Mouse (Mus musculus): ENCODE data around the gene Ly6g6c.

Ly6g6c gene

GRCm38 (mm10) chr17:35021163-35021808 is 43.9 kb upstream of the Ly6g6c start:
- TF ChIP-seq NANOG (IDR thresholded peaks at IDR 0.05; ENCODE audit: borderline replicate concordance, low read length) (no peak), CTCF (conservative IDR thresholded peaks at IDR 0.05; ENCODE audit: low read length) (peak; percentile 93), POU5F1 (IDR thresholded peaks at IDR 0.05; ENCODE audit: borderline replicate concordance, low read length) (no peak)
- H3K4me1 ChIP-seq (replicated peaks; ENCODE audit: low read depth, low read length): peaks cover 77% of the 10 kb centered on the region
- peak overlapping the region; percentile 26; the same call in 1 of the 2 replicates for H3K4me3 ChIP-seq (replicated peaks; ENCODE audit: low read length)
- no peaks in the 10 kb centered on the region for H3K9me3 ChIP-seq (ENCODE audit: low read length)
- H3K27me3 ChIP-seq (ENCODE audit: insufficient read depth, low read length): peaks cover 22% of the 10 kb centered on the region
- peaks cover 16% of the 10 kb centered on the region for H3K36me3 ChIP-seq (ENCODE audit: insufficient read depth, low read length)

GRCm38 (mm10) chr17:35021842-35022477 is 43.2 kb upstream of the Ly6g6c start:
- H3K9me3 ChIP-seq (ENCODE audit: low read length): no peaks in the 10 kb centered on the region
- H3K27me3 ChIP-seq (ENCODE audit: insufficient read depth, low read length): peaks cover 22% of the 10 kb centered on the region
- peaks cover 9% of the 10 kb centered on the region for H3K36me3 ChIP-seq (ENCODE audit: insufficient read depth, low read length)
- peak overlapping the region; percentile 26; the same call in 1 of the 2 replicates for H3K4me3 ChIP-seq (replicated peaks; ENCODE audit: low read length)
- peaks cover 75% of the 10 kb centered on the region for H3K4me1 ChIP-seq (replicated peaks; ENCODE audit: low read depth, low read length)
- TF ChIP-seq POU5F1 (IDR thresholded peaks at IDR 0.05; ENCODE audit: borderline replicate concordance, low read length) (no peak), CTCF (conservative IDR thresholded peaks at IDR 0.05; ENCODE audit: low read length) (no peak), NANOG (IDR thresholded peaks at IDR 0.05; ENCODE audit: borderline replicate concordance, low read length) (no peak)

- peaks cover 75% of the 10 kb centered on the region for H3K4me1 ChIP-seq (replicated peaks; ENCODE audit: low read depth, low read length)
- H3K36me3 ChIP-seq (ENCODE audit: insufficient read depth, low read length): peaks cover 3% of the 10 kb centered on the region; the same call in 1 of the 2 replicates
- no peaks in the 10 kb centered on the region for H3K9me3 ChIP-seq (ENCODE audit: low read length)
- H3K4me3 ChIP-seq (replicated peaks; ENCODE audit: low read length): no peak overlapping the region
- TF ChIP-seq NANOG (IDR thresholded peaks at IDR 0.05; ENCODE audit: borderline replicate concordance, low read length) (no peak), POU5F1 (IDR thresholded peaks at IDR 0.05; ENCODE audit: borderline replicate concordance, low read length) (no peak), CTCF (conservative IDR thresholded peaks at IDR 0.05; ENCODE audit: low read length) (no peak)
- H3K27me3 ChIP-seq (ENCODE audit: insufficient read depth, low read length): peaks cover 22% of the 10 kb centered on the region
Measured at GRCm38 (mm10) chr17:35022541-35023060, 42.6 kb upstream of the Ly6g6c start.

- Histone ChIP-seq H3K4me3 (replicated peaks; ENCODE audit: low read length) (no peak overlapping the region), H3K4me1 (replicated peaks; ENCODE audit: low read depth, low read length) (peaks cover 75% of the 10 kb centered on the region), H3K36me3 (ENCODE audit: insufficient read depth, low read length) (no peaks in the 10 kb centered on the region), H3K27me3 (ENCODE audit: insufficient read depth, low read length) (peaks cover 22% of the 10 kb centered on the region), H3K9me3 (ENCODE audit: low read length) (no peaks in the 10 kb centered on the region)
- TF ChIP-seq CTCF (conservative IDR thresholded peaks at IDR 0.05; ENCODE audit: low read length): no peak
- no peak for TF ChIP-seq NANOG (IDR thresholded peaks at IDR 0.05; ENCODE audit: borderline replicate concordance, low read length)
- no peak for TF ChIP-seq POU5F1 (IDR thresholded peaks at IDR 0.05; ENCODE audit: borderline replicate concordance, low read length)
Measured at GRCm38 (mm10) chr17:35023221-35023620, 42.0 kb upstream of the Ly6g6c start.

- H3K4me1 ChIP-seq (replicated peaks; ENCODE audit: low read depth, low read length): peaks cover 75% of the 10 kb centered on the region
- H3K9me3 ChIP-seq (ENCODE audit: low read length): no peaks in the 10 kb centered on the region
- H3K36me3 ChIP-seq (ENCODE audit: insufficient read depth, low read length): no peaks in the 10 kb centered on the region
- TF ChIP-seq POU5F1 (IDR thresholded peaks at IDR 0.05; ENCODE audit: borderline replicate concordance, low read length) (no peak), CTCF (conservative IDR thresholded peaks at IDR 0.05; ENCODE audit: low read length) (no peak), NANOG (IDR thresholded peaks at IDR 0.05; ENCODE audit: borderline replicate concordance, low read length) (no peak)
- no peak overlapping the region for H3K4me3 ChIP-seq (replicated peaks; ENCODE audit: low read length)
- peaks cover 22% of the 10 kb centered on the region for H3K27me3 ChIP-seq (ENCODE audit: insufficient read depth, low read length)
Measured at GRCm38 (mm10) chr17:35023756-35024155, 41.4 kb upstream of the Ly6g6c start.

- Histone ChIP-seq H3K4me1 (replicated peaks; ENCODE audit: low read depth, low read length) (peaks cover 77% of the 10 kb centered on the region), H3K27me3 (ENCODE audit: insufficient read depth, low read length) (peaks cover 22% of the 10 kb centered on the region), H3K9me3 (ENCODE audit: low read length) (no peaks in the 10 kb centered on the region), H3K4me3 (replicated peaks; ENCODE audit: low read length) (no peak overlapping the region), H3K36me3 (ENCODE audit: insufficient read depth, low read length) (no peaks in the 10 kb centered on the region)
- no peak for TF ChIP-seq NANOG (IDR thresholded peaks at IDR 0.05; ENCODE audit: borderline replicate concordance, low read length)
- no peak for TF ChIP-seq CTCF (conservative IDR thresholded peaks at IDR 0.05; ENCODE audit: low read length)
- no peak for TF ChIP-seq POU5F1 (IDR thresholded peaks at IDR 0.05; ENCODE audit: borderline replicate concordance, low read length)
Measured at GRCm38 (mm10) chr17:35024261-35024660, 40.9 kb upstream of the Ly6g6c start.

- TF ChIP-seq POU5F1 (IDR thresholded peaks at IDR 0.05; ENCODE audit: borderline replicate concordance, low read length) (no peak), CTCF (conservative IDR thresholded peaks at IDR 0.05; ENCODE audit: low read length) (no peak), NANOG (IDR thresholded peaks at IDR 0.05; ENCODE audit: borderline replicate concordance, low read length) (no peak)
- H3K36me3 ChIP-seq (ENCODE audit: insufficient read depth, low read length): no peaks in the 10 kb centered on the region
- peaks cover 75% of the 10 kb centered on the region for H3K4me1 ChIP-seq (replicated peaks; ENCODE audit: low read depth, low read length)
- H3K9me3 ChIP-seq (ENCODE audit: low read length): no peaks in the 10 kb centered on the region
- peaks cover 23% of the 10 kb centered on the region for H3K27me3 ChIP-seq (ENCODE audit: insufficient read depth, low read length)
- no peak overlapping the region for H3K4me3 ChIP-seq (replicated peaks; ENCODE audit: low read length)
Measured at GRCm38 (mm10) chr17:35024691-35025488, 40.3 kb upstream of the Ly6g6c start.

GRCm38 (mm10) chr17:35026206-35026605 is 39.0 kb upstream of the Ly6g6c start:
- H3K36me3 ChIP-seq (ENCODE audit: insufficient read depth, low read length): no peaks in the 10 kb centered on the region
- TF ChIP-seq POU5F1 (IDR thresholded peaks at IDR 0.05; ENCODE audit: borderline replicate concordance, low read length): no peak
- TF ChIP-seq CTCF (conservative IDR thresholded peaks at IDR 0.05; ENCODE audit: low read length): no peak
- TF ChIP-seq NANOG (IDR thresholded peaks at IDR 0.05; ENCODE audit: borderline replicate concordance, low read length): no peak
- H3K9me3 ChIP-seq (ENCODE audit: low read length): no peaks in the 10 kb centered on the region
- peak overlapping the region; percentile 20; the same call in 1 of the 2 replicates for H3K4me3 ChIP-seq (replicated peaks; ENCODE audit: low read length)
- H3K27me3 ChIP-seq (ENCODE audit: insufficient read depth, low read length): peaks cover 25% of the 10 kb centered on the region
- H3K4me1 ChIP-seq (replicated peaks; ENCODE audit: low read depth, low read length): peaks cover 77% of the 10 kb centered on the region

All from E14TG2a.4 (cell line).